Mouse (Mus musculus) gastrocnemius, adult 18-20 months (tissue): ENCODE results near the gene Atg13. TPM values are rescaled to one million over a fixed set of nuclear protein-coding genes. Genes with fewer than 3 reads are reported as not detected.

Experiments
- DNase-seq: peaks from one replicate; pipeline ENCODE4 v3.0.0; 2021; ENCODE audit warnings: low spot score
- total RNA-seq, 2 experiments: library from RNA; stranded (reverse); gene quantifications; 2 replicates each; pipeline ENCODE4 v1.2.3; 2021

Atg13 gene
- total RNA-seq, 2 experiments from 2014 or later = 33.6 to 37.8 TPM

GRCm38 (mm10) chr2:91649152-91649551, 61.2 kb downstream of the Atg13 start:
- DNase-seq = no peak

- DNase-seq = peak; percentile 42
These were observed 63.6 kb downstream of the Atg13 start for GRCm38 (mm10) chr2:91646733-91647132.

GRCm38 (mm10) chr2:91645811-91646210, 64.6 kb downstream of the Atg13 start:
- no peak for DNase-seq

GRCm38 (mm10) chr2:91645354-91645753, 65.0 kb downstream of the Atg13 start:
- DNase-seq = no peak

- no peak for DNase-seq
These were observed 66.4 kb downstream of the Atg13 start for GRCm38 (mm10) chr2:91644021-91644420.

GRCm38 (mm10) chr2:91642825-91643415, 67.5 kb downstream of the Atg13 start:
- DNase-seq = no peak

GRCm38 (mm10) chr2:91638931-91639330, 71.4 kb downstream of the Atg13 start:
- DNase-seq = no peak

- no peak for DNase-seq
These were observed 73.5 kb downstream of the Atg13 start for GRCm38 (mm10) chr2:91636727-91637338.

- DNase-seq = no peak
These were observed 74.1 kb downstream of the Atg13 start, which contains the start of gene F2 for GRCm38 (mm10) chr2:91636229-91636628. F2 (minus strand) TSS chr2:91636414.

- DNase-seq = no peak
These were observed 74.9 kb downstream of the Atg13 start for GRCm38 (mm10) chr2:91635486-91635885.

GRCm38 (mm10) chr2:91634841-91635240, 75.5 kb downstream of the Atg13 start:
- DNase-seq = no peak

- no peak for DNase-seq
These were observed 76.9 kb downstream of the Atg13 start for GRCm38 (mm10) chr2:91633334-91633977.

GRCm38 (mm10) chr2:91632316-91632715, 78.1 kb downstream of the Atg13 start:
- no peak for DNase-seq

GRCm38 (mm10) chr2:91631826-91632225, 78.5 kb downstream of the Atg13 start:
- no peak for DNase-seq

GRCm38 (mm10) chr2:91630384-91630783, 80.0 kb downstream of the Atg13 start:
- no peak for DNase-seq

GRCm38 (mm10) chr2:91629682-91630081, 80.7 kb downstream of the Atg13 start:
- no peak for DNase-seq

- no peak for DNase-seq
These were observed 82.2 kb downstream of the Atg13 start for GRCm38 (mm10) chr2:91628171-91628570.

GRCm38 (mm10) chr2:91627486-91627885, 82.9 kb downstream of the Atg13 start:
- no peak for DNase-seq

Other genes with a start within 250 kb of the Atg13 start
- gene Ckap5, start 183.8 kb downstream of the Atg13 start, total RNA-seq = 10 to 100 TPM; 33.0 to 33.2 TPM
- gene F2, start 74.2 kb downstream of the Atg13 start, total RNA-seq = under 1 TPM in 1 of 2 experiments, not detected in 1; 0.83 TPM
- gene Zfp408, start 60.8 kb downstream of the Atg13 start, total RNA-seq = 1 to 10 TPM; 2.4 to 3.0 TPM
- gene Arhgap1, start 60.7 kb downstream of the Atg13 start, total RNA-seq = 1 to 10 TPM; 4.6 to 6.9 TPM
- 1 to 10 TPM; 5.4 to 6.2 TPM for gene Harbi1, start 276 bp upstream of the Atg13 start, total RNA-seq
- gene Ambra1, start 19.6 kb upstream of the Atg13 start, total RNA-seq = 10 to 100 TPM; 14.3 to 17.0 TPM
- not detected for gene Chrm4, start 216.7 kb upstream of the Atg13 start, total RNA-seq
- 1 to 10 TPM in 1 of 2 experiments, under 1 TPM in 1; 0.82 to 1.7 TPM for gene Mdk, start 221.7 kb upstream of the Atg13 start, total RNA-seq
- gene Gm9821, start 235.1 kb upstream of the Atg13 start, total RNA-seq = not detected